Mouse (Mus musculus) activated CD4-positive, CD25-positive, alpha-beta regulatory T cell (primary cell): ENCODE results near the gene Map9. TPM values are rescaled to one million over a fixed set of nuclear protein-coding genes. Genes with fewer than 3 reads are reported as not detected.

ENCODE experiments used
- polyA plus RNA-seq, 2 experiments: library from polyadenylated mRNA; unstranded; fragments of 100-300 nt; shearing (Covaris generic); gene quantifications; one replicate each; pipeline ENCODE4 v1.2.1; 2017

Gene Map9
- polyA plus RNA-seq, result 1 to 10 TPM in 1 of 2 experiments, under 1 TPM in 1; 0.74 to 1.2 TPM

GRCm38 (mm10) chr3:82357797-82358524, at the start of gene Map9:
Gene Map9 (plus strand): TSS chr3:82358044.

Other genes with a start within 250 kb of the Map9 start
- gene Gucy1a1, start 212.3 kb upstream of the Map9 start, polyA plus RNA-seq, result 10 to 100 TPM in 1 of 2 experiments, 1 to 10 TPM in 1; 1.3 to 11.2 TPM
- gene Npy2r, start 190.0 kb downstream of the Map9 start, polyA plus RNA-seq, result not detected